ENCODE assay signal across 41 mouse cellular contexts in the genomic region with DNA sequence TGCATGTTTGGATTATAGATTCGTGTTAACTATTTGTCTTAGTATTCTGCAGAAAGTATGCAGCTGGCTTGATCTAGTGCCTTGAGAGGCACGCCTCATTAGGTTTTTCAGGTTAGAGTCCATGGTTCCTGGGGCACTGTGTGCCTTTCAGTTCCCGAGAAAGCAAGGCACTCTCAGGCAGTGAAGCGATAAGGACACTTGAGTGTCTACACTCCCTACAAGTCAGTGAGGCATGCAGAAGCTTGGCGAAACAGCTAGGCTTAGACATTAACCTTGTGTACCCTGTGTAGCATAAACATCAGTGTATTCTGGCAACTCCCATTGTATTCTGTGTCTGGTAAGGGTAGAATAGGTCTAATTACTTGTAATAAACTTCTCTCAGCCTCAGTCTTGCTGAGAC. TPM values are rescaled to one million over a fixed set of nuclear protein-coding genes. Genes with fewer than 3 reads are reported as not detected.
DNase-seq lines count a peak whose midpoint lies in the region; ATAC-seq and TF ChIP-seq lines count a peak whose summit lies in the region.
"Had no signal": no experiment of that assay in that cellular context is flagged by ENCODE, and none has a peak within 500 bp of the region (broad histone marks: within the 10 kb centered on the region; RNA-seq: fewer than 3 reads in every experiment).

No protein-coding gene starts in this region.

- WGBS in intestine, postnatal 0 days = 67% methylated on average over 5 of the region's 5 CpGs
- 31% methylated on average over 5 of the region's 5 CpGs for WGBS in kidney, adult 2 months
- 46% methylated on average over 5 of the region's 5 CpGs for WGBS in kidney, embryonic 16.5 days

- no peaks in the 10 kb centered on the region for H3K27me3 ChIP-seq in intestine, postnatal 0 days (replicated peaks; ENCODE audit: control insufficient read depth, insufficient read depth, low read length)
- H3K27me3 ChIP-seq in kidney, adult 2 months (replicated peaks; ENCODE audit: control insufficient read depth, insufficient read depth, low read length) = no peaks in the 10 kb centered on the region
- H3K27me3 ChIP-seq in kidney, embryonic 16.5 days (ENCODE audit: insufficient read depth, low read length) = no peaks in the 10 kb centered on the region
- H3K27me3 ChIP-seq: embryonic facial prominence, embryonic 13.5 days; heart, embryonic 13.5 days; liver, embryonic 15.5 days; midbrain, embryonic 15.5 days; neural tube, embryonic 12.5 days had no signal

- H3K4me1 ChIP-seq in intestine, postnatal 0 days (replicated peaks; ENCODE audit: control insufficient read depth, insufficient read depth, low read length) = no peaks in the 10 kb centered on the region
- peaks cover 26% of the 10 kb centered on the region for H3K4me1 ChIP-seq in kidney, adult 2 months (ENCODE audit: control insufficient read depth, insufficient read depth, low read length)
- peaks cover 19% of the 10 kb centered on the region for H3K4me1 ChIP-seq in kidney, embryonic 16.5 days (ENCODE audit: insufficient read depth, low read length)
- H3K4me1 ChIP-seq: embryonic facial prominence, embryonic 13.5 days; heart, embryonic 13.5 days; hindbrain, embryonic 10.5 days; liver, embryonic 15.5 days; midbrain, embryonic 10.5 days; midbrain, embryonic 15.5 days; neural tube, embryonic 12.5 days had no signal

- no peak for TF ChIP-seq POLR2A in kidney, adult 2 months (IDR thresholded peaks at IDR 0.05; ENCODE audit: low read depth, low read length)

- peaks cover 72% of the 10 kb centered on the region for H3K36me3 ChIP-seq in intestine, postnatal 0 days (ENCODE audit: control insufficient read depth, insufficient read depth)
- peaks cover 5% of the 10 kb centered on the region for H3K36me3 ChIP-seq in kidney, adult 2 months (ENCODE audit: control insufficient read depth, insufficient read depth, low read length)
- peaks cover 78% of the 10 kb centered on the region for H3K36me3 ChIP-seq in kidney, embryonic 16.5 days (ENCODE audit: insufficient read depth, low read length)

- DNase-seq in kidney, adult 2 months = peak; percentile 96
- peak; percentile 73 to 93 for DNase-seq in kidney, postnatal 36 days
- DNase-seq in left cerebral cortex, adult 8-10 months (ENCODE audit: low spot score in 2 of 2) = no peak
- DNase-seq in gastrocnemius, adult 8-10 months (ENCODE audit: low spot score in 2 of 2) = no peak
- DNase-seq in adrenal gland, postnatal 10 days = no peak
- DNase-seq: adrenal gland, adult 2 months; cerebellum, adult 9-10 months; gastrocnemius, adult 2 months; heart, postnatal 10 days; layer of hippocampus, postnatal 36 days; liver; lung, embryonic 14.5 days; lung, postnatal 14 days; right cerebral cortex, adult 18-20 months; spleen, adult 18-20 months; thymus, postnatal 14 days had no signal

- H3K4me2 ChIP-seq in intestine, postnatal 0 days (replicated peaks; ENCODE audit: low read depth) = no peak overlapping the region
- no peak overlapping the region for H3K4me2 ChIP-seq in kidney, embryonic 16.5 days (replicated peaks; ENCODE audit: low read depth, low read length)
- H3K4me2 ChIP-seq: embryonic facial prominence, embryonic 13.5 days; heart, embryonic 13.5 days; liver, embryonic 15.5 days; lung, embryonic 14.5 days; midbrain, embryonic 15.5 days; neural tube, embryonic 12.5 days had no signal

- H3K9me3 ChIP-seq in intestine, postnatal 0 days (ENCODE audit: control insufficient read depth) = no peaks in the 10 kb centered on the region
- H3K9me3 ChIP-seq in kidney, embryonic 16.5 days (ENCODE audit: low read length) = 0 out of 2 replicates have a peak, but pooled peaks cover 2% of the 10 kb centered on the region
- H3K9me3 ChIP-seq: embryonic facial prominence, embryonic 13.5 days; liver, embryonic 15.5 days; midbrain, embryonic 15.5 days had no signal

- no peak overlapping the region for H3K9ac ChIP-seq in intestine, postnatal 0 days (ENCODE audit: low read depth, low read length)
- H3K9ac ChIP-seq in kidney, embryonic 16.5 days (replicated peaks; ENCODE audit: low read length) = no peak overlapping the region
- H3K9ac ChIP-seq: embryonic facial prominence, embryonic 13.5 days; heart, embryonic 13.5 days; liver, embryonic 15.5 days; lung, embryonic 14.5 days; midbrain, embryonic 15.5 days; neural tube, embryonic 12.5 days had no signal

- peak; percentile 66 for ATAC-seq in intestine, postnatal 0 days
- ATAC-seq in kidney, embryonic 16.5 days (ENCODE audit: low FRiP score, low TSS enrichment) = peak; percentile 99
- ATAC-seq: activated CD4-positive, CD25-positive, alpha-beta regulatory T cell, adult 4 months; CD4-positive, CD25-positive, alpha-beta regulatory T cell, adult 4 months; forebrain, embryonic 16.5 days; hindbrain, embryonic 16.5 days; midbrain, embryonic 15.5 days had no signal

- peak overlapping the region; percentile 46 for H3K27ac ChIP-seq in intestine, postnatal 0 days (ENCODE audit: low read depth, low read length)
- peak overlapping the region; percentile 97 for H3K27ac ChIP-seq in kidney, adult 2 months (ENCODE audit: insufficient read depth, low read depth, low read length)
- H3K27ac ChIP-seq in kidney, embryonic 16.5 days (ENCODE audit: low read length) = peak overlapping the region; percentile 93
- H3K27ac ChIP-seq: embryonic facial prominence, embryonic 13.5 days; gastrocnemius, adult 2 months; heart, embryonic 13.5 days; hindbrain, embryonic 10.5 days; liver, embryonic 15.5 days; midbrain, embryonic 10.5 days; midbrain, embryonic 15.5 days; neural tube, embryonic 12.5 days had no signal

- no peak for TF ChIP-seq CTCF in intestine, postnatal 0 days (IDR thresholded peaks at IDR 0.05; ENCODE audit: low read depth)
- no peak for TF ChIP-seq CTCF in kidney, adult 2 months (conservative IDR thresholded peaks at IDR 0.05; ENCODE audit: insufficient read depth, insufficient read length, low read depth, low read length)

- H3K4me3 ChIP-seq in intestine, postnatal 0 days (ENCODE audit: low read depth, low read length) = no peak overlapping the region
- H3K4me3 ChIP-seq in kidney, adult 2 months (ENCODE audit: insufficient read depth, low read depth, low read length) = no peak overlapping the region
- H3K4me3 ChIP-seq in kidney, embryonic 16.5 days (ENCODE audit: low read length) = no peak overlapping the region
- H3K4me3 ChIP-seq: embryonic facial prominence, embryonic 13.5 days; gastrocnemius, adult 2 months; heart, embryonic 13.5 days; hindbrain, embryonic 10.5 days; liver, embryonic 15.5 days; midbrain, embryonic 10.5 days; midbrain, embryonic 15.5 days; myocyte; neural tube, embryonic 12.5 days had no signal

RNA-seq across cellular contexts. Expression of a gene that starts 15.8 kb away (rescaled TPM):
- polyA plus RNA-seq in intestine, postnatal 0 days (2015; fragmentation: Nextera tagmentation; extraction: Ambion mirVana) = 34.6 and 38.6 TPM in 2 replicates
- polyA plus RNA-seq in kidney, adult 2 months (2012; rRNA removed) = 34.8 and 36.2 TPM in 2 replicates
- polyA plus RNA-seq in kidney, embryonic 16.5 days (2015; fragmentation: Nextera tagmentation; extraction: Ambion mirVana) = 71.2 and 71.9 TPM in 2 replicates
- total RNA-seq in left cerebral cortex, adult 8-10 months (2022) = 10 to 100 TPM; 57.3 to 70.0 (median 62.7) TPM
- total RNA-seq in gastrocnemius, adult 8-10 months (2022) = 10 to 100 TPM; 40.3 to 46.6 (median 42.4) TPM
- total RNA-seq in adrenal gland, postnatal 10 days (2021) = 10 to 100 TPM; 48.6 to 49.4 TPM

RNA-seq across cellular contexts. Expression of a gene that starts 20.4 kb away (rescaled TPM):
- polyA plus RNA-seq in intestine, postnatal 0 days (2015; fragmentation: Nextera tagmentation; extraction: Ambion mirVana) = 0.35 TPM in 1 of 2 replicates, not detected in the other
- 1.7 and 2.1 TPM in 2 replicates for polyA plus RNA-seq in kidney, adult 2 months (2012; rRNA removed)
- polyA plus RNA-seq in kidney, embryonic 16.5 days (2015; fragmentation: Nextera tagmentation; extraction: Ambion mirVana) = 0.21 and 0.28 TPM in 2 replicates
- total RNA-seq in left cerebral cortex, adult 8-10 months (2022) = 1 to 10 TPM; 1.2 to 1.8 (median 1.4) TPM
- 1 to 10 TPM in 2 of 4 experiments, under 1 TPM in 2; 0.54 to 1.6 (median 1.0) TPM for total RNA-seq in gastrocnemius, adult 8-10 months (2022)
- total RNA-seq in adrenal gland, postnatal 10 days (2021) = 1 to 10 TPM in 1 of 2 experiments, under 1 TPM in 1; 0.48 to 1.6 TPM
- total RNA-seq: common myeloid progenitor, adult 5-6 weeks had no signal
- polyA plus RNA-seq: embryonic facial prominence, embryonic 13.5 days; forebrain, embryonic 16.5 days; heart, embryonic 13.5 days; limb, embryonic 11.5 days; liver, embryonic 15.5 days; lung, embryonic 14.5 days; midbrain, embryonic 10.5 days; myocyte; neural tube, embryonic 12.5 days; stomach, embryonic 16.5 days had no signal

RNA-seq across cellular contexts. Expression of a gene that starts 25.5 kb away (rescaled TPM):
- 24.6 and 27.3 TPM in 2 replicates for polyA plus RNA-seq in intestine, postnatal 0 days (2015; fragmentation: Nextera tagmentation; extraction: Ambion mirVana)
- 34.5 and 38.4 TPM in 2 replicates for polyA plus RNA-seq in kidney, adult 2 months (2012; rRNA removed)
- 11.4 and 12.4 TPM in 2 replicates for polyA plus RNA-seq in kidney, embryonic 16.5 days (2015; fragmentation: Nextera tagmentation; extraction: Ambion mirVana)
- total RNA-seq in left cerebral cortex, adult 8-10 months (2022) = 10 to 100 TPM; 37.6 to 39.9 (median 39.3) TPM
- total RNA-seq in gastrocnemius, adult 8-10 months (2022) = 10 to 100 TPM; 13.6 to 18.5 (median 16.0) TPM
- total RNA-seq in adrenal gland, postnatal 10 days (2021) = 10 to 100 TPM; 48.6 to 62.1 TPM

RNA-seq across cellular contexts. Expression of a gene that starts 35.0 kb away (rescaled TPM):
- polyA plus RNA-seq in intestine, postnatal 0 days (2015; fragmentation: Nextera tagmentation; extraction: Ambion mirVana) = not detected in 2 replicates
- polyA plus RNA-seq in kidney, adult 2 months (2012; rRNA removed) = not detected in 2 replicates
- not detected in 2 replicates for polyA plus RNA-seq in kidney, embryonic 16.5 days (2015; fragmentation: Nextera tagmentation; extraction: Ambion mirVana)
- total RNA-seq in left cerebral cortex, adult 8-10 months (2022) = not detected
- total RNA-seq in gastrocnemius, adult 8-10 months (2022) = not detected
- not detected for total RNA-seq in adrenal gland, postnatal 10 days (2021)
- total RNA-seq: adrenal gland, adult 2 months; adrenal gland, postnatal 4 days; common myeloid progenitor, adult 5-6 weeks; gastrocnemius, adult 2 months; gastrocnemius, postnatal 4 days; heart, adult 8-10 months; heart, postnatal 10 days; layer of hippocampus, postnatal 36 days; left cerebral cortex, postnatal 14 days; megakaryocyte progenitor cell, adult 5-6 weeks had no signal
- polyA plus RNA-seq: activated CD4-positive, CD25-positive, alpha-beta regulatory T cell, adult 4 months; adrenal gland, adult 2 months; CD4-positive, CD25-positive, alpha-beta regulatory T cell, adult 4 months; embryonic facial prominence, embryonic 13.5 days; forebrain, embryonic 11.5 days; forebrain, embryonic 16.5 days; heart, embryonic 13.5 days; hindbrain, embryonic 10.5 days; hindbrain, embryonic 16.5 days; large intestine, adult 2 months; limb, embryonic 11.5 days; liver, embryonic 15.5 days; lung, embryonic 14.5 days; midbrain, embryonic 10.5 days; midbrain, embryonic 15.5 days; myocyte; neural tube, embryonic 12.5 days; stomach, embryonic 16.5 days; urinary bladder, adult 2 months had no signal

RNA-seq across cellular contexts. Expression of a gene that starts 45.2 kb away (rescaled TPM):
- polyA plus RNA-seq in intestine, postnatal 0 days (2015; fragmentation: Nextera tagmentation; extraction: Ambion mirVana) = not detected in 2 replicates
- polyA plus RNA-seq in kidney, adult 2 months (2012; rRNA removed) = not detected in 2 replicates
- not detected in 2 replicates for polyA plus RNA-seq in kidney, embryonic 16.5 days (2015; fragmentation: Nextera tagmentation; extraction: Ambion mirVana)
- not detected for total RNA-seq in left cerebral cortex, adult 8-10 months (2022)
- not detected for total RNA-seq in gastrocnemius, adult 8-10 months (2022)
- total RNA-seq in adrenal gland, postnatal 10 days (2021) = not detected
- total RNA-seq: adrenal gland, adult 2 months; adrenal gland, postnatal 4 days; common myeloid progenitor, adult 5-6 weeks; gastrocnemius, adult 2 months; gastrocnemius, postnatal 4 days; heart, adult 8-10 months; heart, postnatal 10 days; layer of hippocampus, postnatal 36 days; left cerebral cortex, postnatal 14 days; megakaryocyte progenitor cell, adult 5-6 weeks had no signal
- polyA plus RNA-seq: activated CD4-positive, CD25-positive, alpha-beta regulatory T cell, adult 4 months; adrenal gland, adult 2 months; CD4-positive, CD25-positive, alpha-beta regulatory T cell, adult 4 months; embryonic facial prominence, embryonic 13.5 days; forebrain, embryonic 11.5 days; forebrain, embryonic 16.5 days; heart, embryonic 13.5 days; hindbrain, embryonic 10.5 days; hindbrain, embryonic 16.5 days; large intestine, adult 2 months; limb, embryonic 11.5 days; liver, embryonic 15.5 days; lung, embryonic 14.5 days; midbrain, embryonic 10.5 days; midbrain, embryonic 15.5 days; myocyte; neural tube, embryonic 12.5 days; stomach, embryonic 16.5 days; urinary bladder, adult 2 months had no signal

Comparison
In these comparisons a context has a peak if more than half of its experiments do, and no peak if none do; other contexts are left out.
1. H3K27ac ChIP-seq: peak in every context shown above with its lines; median percentile 97 in kidney, adult 2 months; 93 in kidney, embryonic 16.5 days; 46 in intestine, postnatal 0 days.
2. DNase-seq: peak in kidney, adult 2 months (single experiment) and kidney, postnatal 36 days (2 of 2); none in left cerebral cortex, adult 8-10 months (0 of 2), gastrocnemius, adult 8-10 months (0 of 2) and adrenal gland, postnatal 10 days (single experiment).